Mouse (Mus musculus) retina, postnatal 1 day (tissue): Measurements from ENCODE around the gene Mrps36.
"Not testable (repeated sequence)": the region's sequence is repeated elsewhere in the genome, so short reads cannot be mapped to it uniquely, and the experiment has no call there.

ENCODE experiments used
- DNase-seq: peaks from one replicate; pipeline ENCODE4 v3.0.0-alpha.2; 2012

The Mrps36 gene

GRCm38 (mm10) chr13:100744036-100744744 lies at the start of gene Mrps36:
Gene Mrps36 (minus strand): TSS chr13:100744659.
- peak; percentile 96 for DNase-seq

GRCm38 (mm10) chr13:100789083-100789482 lies 44.6 kb upstream of the Mrps36 start:
- DNase-seq, result no peak

- not testable (repeated sequence) for DNase-seq
Observed at GRCm38 (mm10) chr13:100788057-100788456, 43.6 kb upstream of the Mrps36 start.

- no peak for DNase-seq
Observed at GRCm38 (mm10) chr13:100787316-100788010, 43.0 kb upstream of the Mrps36 start.

- peak; percentile 97 for DNase-seq
Observed at GRCm38 (mm10) chr13:100786414-100786867, 42.0 kb upstream of the Mrps36 start, which contains the start of gene Ccnb1. Gene Ccnb1 (minus strand): TSS chr13:100786570.

- peak; percentile 8 for DNase-seq
Observed at GRCm38 (mm10) chr13:100785806-100786413, 41.5 kb upstream of the Mrps36 start.

- no peak for DNase-seq
Observed at GRCm38 (mm10) chr13:100777491-100777890, 33.0 kb upstream of the Mrps36 start.

GRCm38 (mm10) chr13:100776710-100777109 lies 32.3 kb upstream of the Mrps36 start:
- no peak for DNase-seq

GRCm38 (mm10) chr13:100776056-100776419 lies 31.6 kb upstream of the Mrps36 start:
- no peak for DNase-seq

- peak; percentile 93 for DNase-seq
Observed at GRCm38 (mm10) chr13:100775252-100776055, 31.0 kb upstream of the Mrps36 start, which contains the start of gene Cenph. Gene Cenph (minus strand): TSS chr13:100775899.

- no peak for DNase-seq
Observed at GRCm38 (mm10) chr13:100774704-100775103, 30.2 kb upstream of the Mrps36 start.

GRCm38 (mm10) chr13:100755329-100755728 lies 10.9 kb upstream of the Mrps36 start:
- no peak for DNase-seq

- DNase-seq, result no peak
Observed at GRCm38 (mm10) chr13:100754186-100754585, 9.7 kb upstream of the Mrps36 start.

- no peak for DNase-seq
Observed at GRCm38 (mm10) chr13:100753011-100753410, 8.6 kb upstream of the Mrps36 start.

GRCm38 (mm10) chr13:100752529-100752928 lies 8.1 kb upstream of the Mrps36 start:
- DNase-seq, result no peak

GRCm38 (mm10) chr13:100751402-100751801 lies 6.9 kb upstream of the Mrps36 start:
- no peak for DNase-seq

GRCm38 (mm10) chr13:100750799-100751198 lies 6.3 kb upstream of the Mrps36 start:
- DNase-seq, result no peak

- DNase-seq, result no peak
Observed at GRCm38 (mm10) chr13:100748638-100749037, 4.2 kb upstream of the Mrps36 start.

GRCm38 (mm10) chr13:100746090-100746489 lies 1.6 kb upstream of the Mrps36 start:
- DNase-seq, result no peak

- DNase-seq, result no peak
Observed at GRCm38 (mm10) chr13:100743346-100744035, 968 bp downstream of the Mrps36 start.

- DNase-seq, result no peak
Observed at GRCm38 (mm10) chr13:100742831-100743230, 1.6 kb downstream of the Mrps36 start.

- DNase-seq, result no peak
Observed at GRCm38 (mm10) chr13:100732756-100733155, 11.7 kb downstream of the Mrps36 start.
